Mouse (Mus musculus): ENCODE measurements around the gene Slc16a11.

Gene Slc16a11

GRCm38 (mm10) chr11:70200036-70200608 lies 12.4 kb upstream of the Slc16a11 start:
- DNase-seq (ENCODE audit: low read depth, low spot score), result no peak

- DNase-seq (ENCODE audit: low read depth, low spot score), result peak; percentile 80
These were observed 10.9 kb upstream of the Slc16a11 start for GRCm38 (mm10) chr11:70201691-70202090.

GRCm38 (mm10) chr11:70206801-70207200 lies 5.8 kb upstream of the Slc16a11 start:
- no peak for DNase-seq (ENCODE audit: low read depth, low spot score)

- no peak for DNase-seq (ENCODE audit: low read depth, low spot score)
These were observed 5.3 kb upstream of the Slc16a11 start for GRCm38 (mm10) chr11:70207283-70207682.

- no peak for DNase-seq (ENCODE audit: low read depth, low spot score)
These were observed 3.7 kb upstream of the Slc16a11 start for GRCm38 (mm10) chr11:70208778-70209388.

GRCm38 (mm10) chr11:70210681-70211080 lies 1.9 kb upstream of the Slc16a11 start:
- no peak for DNase-seq (ENCODE audit: low read depth, low spot score)

GRCm38 (mm10) chr11:70211972-70212371 lies 580 bp upstream of the Slc16a11 start:
- no peak for DNase-seq (ENCODE audit: low read depth, low spot score)

GRCm38 (mm10) chr11:70212896-70213295 lies 344 bp downstream of the Slc16a11 start:
- peak; percentile 74 for DNase-seq (ENCODE audit: low read depth, low spot score)

- no peak for DNase-seq (ENCODE audit: low read depth, low spot score)
These were observed 1.2 kb downstream of the Slc16a11 start for GRCm38 (mm10) chr11:70213736-70214135.

GRCm38 (mm10) chr11:70214191-70214855 lies 1.8 kb downstream of the Slc16a11 start:
- no peak for DNase-seq (ENCODE audit: low read depth, low spot score)

- DNase-seq (ENCODE audit: low read depth, low spot score), result no peak
These were observed 2.3 kb downstream of the Slc16a11 start for GRCm38 (mm10) chr11:70214856-70215209.

- DNase-seq (ENCODE audit: low read depth, low spot score), result no peak
These were observed 2.7 kb downstream of the Slc16a11 start for GRCm38 (mm10) chr11:70215301-70215700.

- DNase-seq (ENCODE audit: low read depth, low spot score), result no peak
These were observed 3.6 kb downstream of the Slc16a11 start for GRCm38 (mm10) chr11:70216103-70216502.

GRCm38 (mm10) chr11:70218039-70218438 lies 5.5 kb downstream of the Slc16a11 start:
- no peak for DNase-seq (ENCODE audit: low read depth, low spot score)

- DNase-seq (ENCODE audit: low read depth, low spot score), result no peak
These were observed 6.4 kb downstream of the Slc16a11 start for GRCm38 (mm10) chr11:70218741-70219470.

- DNase-seq (ENCODE audit: low read depth, low spot score), result no peak
These were observed 7.3 kb downstream of the Slc16a11 start for GRCm38 (mm10) chr11:70219873-70220272.

GRCm38 (mm10) chr11:70220323-70220722 lies 7.8 kb downstream of the Slc16a11 start:
- DNase-seq (ENCODE audit: low read depth, low spot score), result no peak

- DNase-seq (ENCODE audit: low read depth, low spot score), result peak; percentile 89
These were observed 8.4 kb downstream of the Slc16a11 start, which contains the start of gene Slc16a13 for GRCm38 (mm10) chr11:70220731-70221602. Slc16a13 (minus strand) TSS chr11:70221064.

- DNase-seq (ENCODE audit: low read depth, low spot score), result peak; percentile 9
These were observed 9.3 kb downstream of the Slc16a11 start for GRCm38 (mm10) chr11:70221603-70222500.

- DNase-seq (ENCODE audit: low read depth, low spot score), result no peak
These were observed 11.2 kb downstream of the Slc16a11 start for GRCm38 (mm10) chr11:70223724-70224123.
